Mouse (Mus musculus) lung, postnatal 25 days (tissue): ENCODE measurements around the gene Wdr44.

Experiments used
- DNase-seq: peaks from one replicate; pipeline ENCODE4 v3.0.0; 2022; ENCODE audit warnings: low spot score

Gene Wdr44

GRCm38 (mm10) chrX:23840921-23841320 lies 148.1 kb downstream of the Wdr44 start:
- no peak for DNase-seq
